Mouse (Mus musculus): ENCODE measurements at regions not wholly inside any gene's neighbourhood (a gene's known extent, or its start where the extent isn't known, plus 50 kb on each side); places are given as distances from the start of the nearest gene placed in this dataset.
A peak's percentile ranks its signal among the peaks of the same experiment; 100 is the strongest.

GRCm38 (mm10) chr5:148742158-148742835, 186.8 kb downstream of the Katnal1 start:
- no peak for DNase-seq (ENCODE audit: low spot score)
- Histone ChIP-seq H3K36me3 (ENCODE audit: control insufficient read depth, insufficient read depth, low read length) (no peaks in the 10 kb centered on the region), H3K27ac (ENCODE audit: low read depth, low read length) (no peak overlapping the region), H3K4me2 (no peak overlapping the region), H3K9me3 (ENCODE audit: control insufficient read depth, low read length) (no peaks in the 10 kb centered on the region; the same call in 1 of the 2 replicates), H3K4me1 (replicated peaks; ENCODE audit: control insufficient read depth, insufficient read depth, low read length) (peaks cover 12% of the 10 kb centered on the region), H3K9ac (ENCODE audit: low read depth, low read length) (no peak overlapping the region), H3K27me3 (replicated peaks; ENCODE audit: control insufficient read depth, insufficient read depth, low read length) (no peaks in the 10 kb centered on the region), H3K4me3 (ENCODE audit: low read depth, low read length) (no peak overlapping the region)
- no peak for ATAC-seq (replicated peaks; ENCODE audit: low FRiP score)
- WGBS: 87% methylated on average over 8 of the region's 8 CpGs

DNA sequence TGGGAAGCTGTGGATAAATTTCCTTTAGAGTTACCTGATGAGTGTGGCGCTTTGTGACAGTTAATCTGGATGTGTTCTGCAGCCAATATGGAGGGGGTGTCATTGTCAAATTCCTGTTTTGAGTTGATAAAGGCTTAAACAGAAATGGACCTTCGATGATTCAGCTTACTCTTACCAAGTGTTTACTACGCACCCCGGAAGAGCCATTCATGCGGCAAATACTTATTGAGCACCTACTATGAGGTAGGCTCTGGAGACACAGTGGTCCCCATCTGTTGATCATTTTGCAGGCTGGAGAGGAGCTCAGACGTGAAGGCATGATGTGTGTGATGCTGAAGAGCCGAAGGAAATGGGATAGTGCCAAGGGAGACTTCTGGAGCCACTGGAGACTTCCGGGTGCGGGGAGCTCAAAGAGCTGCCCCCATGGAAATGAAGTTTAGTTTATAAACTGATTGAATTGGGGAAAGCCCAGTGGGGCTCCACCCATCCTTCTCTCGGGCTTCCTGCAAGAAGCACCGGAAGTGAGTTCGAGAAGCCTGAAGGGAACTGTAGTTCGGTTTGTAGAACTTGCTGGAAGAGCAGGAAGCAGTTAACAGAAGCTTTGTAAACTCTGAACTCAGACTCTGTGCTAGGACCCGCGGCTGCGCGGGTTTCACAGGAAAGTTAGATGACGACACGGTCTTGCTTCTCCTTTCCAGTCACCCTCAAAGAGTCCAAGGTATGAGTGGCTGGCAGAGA, 187.7 kb downstream of the Katnal1 start:
- DNase-seq (ENCODE audit: low spot score) (no peak), ATAC-seq (replicated peaks; ENCODE audit: low FRiP score) (no peak)
- Histone ChIP-seq H3K9me3 (ENCODE audit: control insufficient read depth, low read length) (no peaks in the 10 kb centered on the region; the same call in 1 of the 2 replicates), H3K27ac (ENCODE audit: low read depth, low read length) (peak overlapping the region; percentile 28; the same call in 1 of the 2 replicates), H3K4me3 (ENCODE audit: low read depth, low read length) (no peak overlapping the region), H3K4me1 (replicated peaks; ENCODE audit: control insufficient read depth, insufficient read depth, low read length) (peaks cover 12% of the 10 kb centered on the region), H3K9ac (ENCODE audit: low read depth, low read length) (no peak overlapping the region), H3K4me2 (no peak overlapping the region), H3K36me3 (ENCODE audit: control insufficient read depth, insufficient read depth, low read length) (no peaks in the 10 kb centered on the region), H3K27me3 (replicated peaks; ENCODE audit: control insufficient read depth, insufficient read depth, low read length) (no peaks in the 10 kb centered on the region)
- WGBS: 83% methylated on average over 19 of the region's 19 CpGs

DNA sequence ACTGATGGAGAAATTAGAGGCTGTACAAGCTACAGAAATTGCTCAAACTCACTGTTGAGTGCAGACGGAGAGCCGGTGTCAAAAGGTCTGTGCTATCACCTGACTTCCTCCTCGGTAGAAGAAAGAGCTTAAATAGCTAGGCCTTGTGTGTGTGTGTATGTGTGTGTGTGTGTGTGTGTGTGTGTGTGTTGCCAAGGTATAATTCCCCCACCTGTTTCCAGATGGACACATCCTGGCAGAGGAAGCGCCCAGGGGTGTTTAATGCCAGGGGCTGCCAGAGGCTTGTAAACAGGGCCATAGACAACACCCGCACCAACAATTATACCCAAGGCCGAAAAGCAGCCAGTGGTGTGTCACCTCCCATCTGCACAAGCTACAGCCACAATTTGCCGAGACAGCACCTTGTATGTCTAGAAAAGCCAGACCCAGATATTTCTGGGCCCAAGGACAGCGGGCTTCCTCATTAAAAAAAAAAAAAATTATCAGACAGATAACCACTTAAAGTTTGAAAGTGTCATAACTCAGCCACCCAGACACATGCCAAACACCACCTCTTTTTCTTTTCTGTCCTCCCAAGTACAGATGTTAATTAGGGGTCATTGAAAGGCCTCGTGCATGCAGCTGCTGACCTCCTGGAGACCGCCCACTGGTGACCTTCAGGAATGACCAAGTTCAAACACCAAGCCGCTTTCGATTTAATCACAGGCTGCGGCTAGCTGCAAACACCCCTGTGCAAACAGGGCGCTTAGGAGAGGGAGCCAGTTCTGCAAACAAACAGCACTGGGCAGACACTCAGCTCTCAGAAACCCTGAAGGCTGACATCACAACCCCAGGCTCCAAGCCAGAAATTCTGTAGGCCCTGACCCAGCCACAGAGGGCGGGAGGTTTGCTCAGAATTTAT, 188.0 kb upstream of the Ubl3 start:
- Histone ChIP-seq H3K9me3 (ENCODE audit: control insufficient read depth, low read length) (no peaks in the 10 kb centered on the region; the same call in 1 of the 2 replicates), H3K4me2 (no peak overlapping the region), H3K36me3 (ENCODE audit: control insufficient read depth, insufficient read depth, low read length) (no peaks in the 10 kb centered on the region), H3K27ac (ENCODE audit: low read depth, low read length) (peak overlapping the region; percentile 52; the same call in 1 of the 2 replicates), H3K9ac (ENCODE audit: low read depth, low read length) (no peak overlapping the region), H3K27me3 (replicated peaks; ENCODE audit: control insufficient read depth, insufficient read depth, low read length) (no peaks in the 10 kb centered on the region), H3K4me3 (ENCODE audit: low read depth, low read length) (no peak overlapping the region), H3K4me1 (replicated peaks; ENCODE audit: control insufficient read depth, insufficient read depth, low read length) (peaks cover 12% of the 10 kb centered on the region)
- peak; percentile 66 for ATAC-seq (replicated peaks; ENCODE audit: low FRiP score)
- 57% methylated on average over 15 of the region's 15 CpGs for WGBS
- no peak for DNase-seq (ENCODE audit: low spot score)

DNA sequence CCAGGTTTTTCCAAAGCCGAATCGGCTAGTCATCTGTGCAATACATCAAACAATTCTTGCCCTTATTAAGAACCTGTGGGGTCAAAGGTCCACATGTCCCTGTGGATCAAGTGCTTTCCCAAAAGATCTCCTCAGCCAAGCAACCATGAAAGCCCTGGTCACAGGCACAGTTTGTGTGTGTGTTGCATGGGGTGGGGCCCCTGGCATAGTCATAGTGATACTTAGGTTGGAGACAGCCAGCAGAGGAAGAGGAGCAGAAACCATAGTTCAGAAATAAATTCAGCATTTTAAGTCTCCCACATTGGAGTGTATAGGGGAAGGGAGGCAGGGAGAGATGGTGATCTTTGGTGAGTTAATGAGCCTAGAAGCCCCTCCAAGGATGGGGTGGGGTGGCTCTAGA, 187.1 kb upstream of the Ubl3 start:
- DNase-seq (ENCODE audit: low spot score) (no peak), ATAC-seq (replicated peaks; ENCODE audit: low FRiP score) (no peak)
- Histone ChIP-seq H3K4me2 (no peak overlapping the region), H3K4me3 (ENCODE audit: low read depth, low read length) (no peak overlapping the region), H3K36me3 (ENCODE audit: control insufficient read depth, insufficient read depth, low read length) (no peaks in the 10 kb centered on the region), H3K27ac (ENCODE audit: low read depth, low read length) (no peak overlapping the region), H3K9me3 (ENCODE audit: control insufficient read depth, low read length) (no peaks in the 10 kb centered on the region; the same call in 1 of the 2 replicates), H3K4me1 (replicated peaks; ENCODE audit: control insufficient read depth, insufficient read depth, low read length) (peaks cover 12% of the 10 kb centered on the region), H3K9ac (ENCODE audit: low read depth, low read length) (no peak overlapping the region), H3K27me3 (replicated peaks; ENCODE audit: control insufficient read depth, insufficient read depth, low read length) (no peaks in the 10 kb centered on the region)
- 88% methylated on average over 2 of the region's 2 CpGs for WGBS

- Histone ChIP-seq H3K4me3 (ENCODE audit: low read depth, low read length) (no peak overlapping the region), H3K36me3 (ENCODE audit: control insufficient read depth, insufficient read depth, low read length) (no peaks in the 10 kb centered on the region), H3K27ac (ENCODE audit: low read depth, low read length) (no peak overlapping the region), H3K27me3 (replicated peaks; ENCODE audit: control insufficient read depth, insufficient read depth, low read length) (no peaks in the 10 kb centered on the region), H3K9ac (ENCODE audit: low read depth, low read length) (no peak overlapping the region), H3K4me2 (no peak overlapping the region), H3K9me3 (ENCODE audit: control insufficient read depth, low read length) (no peaks in the 10 kb centered on the region; the same call in 1 of the 2 replicates), H3K4me1 (replicated peaks; ENCODE audit: control insufficient read depth, insufficient read depth, low read length) (peaks cover 12% of the 10 kb centered on the region)
- 34% methylated on average over 3 of the region's 3 CpGs for WGBS
- no peak for DNase-seq (ENCODE audit: low spot score)
- peak; percentile 50; the same call in 1 of the 2 replicates for ATAC-seq (replicated peaks; ENCODE audit: low FRiP score)
These were observed 186.6 kb upstream of the Ubl3 start for GRCm38 (mm10) chr5:148739141-148739540.

DNA sequence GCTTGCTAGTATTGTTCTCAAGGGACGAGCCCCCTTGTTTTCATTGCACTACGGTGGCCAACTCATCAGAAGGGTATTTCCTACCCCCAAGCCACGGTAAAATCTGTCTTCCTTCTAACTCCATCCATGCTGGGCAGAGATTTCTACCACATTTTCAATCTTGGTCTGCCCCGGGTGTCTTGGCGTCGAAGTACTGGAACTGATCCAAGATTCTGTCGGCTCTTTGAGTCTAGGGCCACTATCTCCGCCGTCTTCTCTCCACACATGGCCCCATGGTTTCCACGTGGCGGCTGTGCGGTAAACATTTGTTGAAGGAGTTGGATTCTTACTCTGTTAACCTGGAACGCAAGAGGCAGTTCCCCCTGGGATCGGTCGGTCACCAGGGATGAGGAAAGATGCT, 177.0 kb upstream of the Ubl3 start:
- no peak overlapping the region for H3K27ac ChIP-seq (ENCODE audit: low read depth, low read length)
- H3K9ac ChIP-seq (ENCODE audit: low read depth, low read length): no peak overlapping the region
- H3K27me3 ChIP-seq (replicated peaks; ENCODE audit: control insufficient read depth, insufficient read depth, low read length): no peaks in the 10 kb centered on the region
- no peak overlapping the region for H3K4me2 ChIP-seq
- no peak overlapping the region for H3K4me3 ChIP-seq (ENCODE audit: low read depth, low read length)
- ATAC-seq (replicated peaks; ENCODE audit: low FRiP score): no peak
- 78% methylated on average over 15 of the region's 15 CpGs for WGBS
- H3K9me3 ChIP-seq (ENCODE audit: control insufficient read depth, low read length): no peaks in the 10 kb centered on the region; the same call in 1 of the 2 replicates
- DNase-seq (ENCODE audit: low spot score): no peak
- no peaks in the 10 kb centered on the region for H3K4me1 ChIP-seq (replicated peaks; ENCODE audit: control insufficient read depth, insufficient read depth, low read length)
- no peaks in the 10 kb centered on the region for H3K36me3 ChIP-seq (ENCODE audit: control insufficient read depth, insufficient read depth, low read length)

- no peak overlapping the region for H3K27ac ChIP-seq (ENCODE audit: low read depth, low read length)
- no peak overlapping the region for H3K4me2 ChIP-seq
- H3K4me3 ChIP-seq (ENCODE audit: low read depth, low read length): no peak overlapping the region
- peaks cover 3% of the 10 kb centered on the region; the same call in 1 of the 2 replicates for H3K4me1 ChIP-seq (replicated peaks; ENCODE audit: control insufficient read depth, insufficient read depth, low read length)
- H3K9ac ChIP-seq (ENCODE audit: low read depth, low read length): no peak overlapping the region
- no peak for ATAC-seq (replicated peaks; ENCODE audit: low FRiP score)
- H3K27me3 ChIP-seq (replicated peaks; ENCODE audit: control insufficient read depth, insufficient read depth, low read length): no peaks in the 10 kb centered on the region
- WGBS: 63% methylated on average over 1 of the region's 1 CpGs
- H3K36me3 ChIP-seq (ENCODE audit: control insufficient read depth, insufficient read depth, low read length): no peaks in the 10 kb centered on the region
- DNase-seq (ENCODE audit: low spot score): no peak
- no peaks in the 10 kb centered on the region; the same call in 1 of the 2 replicates for H3K9me3 ChIP-seq (ENCODE audit: control insufficient read depth, low read length)
These were observed 175.9 kb upstream of the Ubl3 start for GRCm38 (mm10) chr5:148728492-148728891.

DNA sequence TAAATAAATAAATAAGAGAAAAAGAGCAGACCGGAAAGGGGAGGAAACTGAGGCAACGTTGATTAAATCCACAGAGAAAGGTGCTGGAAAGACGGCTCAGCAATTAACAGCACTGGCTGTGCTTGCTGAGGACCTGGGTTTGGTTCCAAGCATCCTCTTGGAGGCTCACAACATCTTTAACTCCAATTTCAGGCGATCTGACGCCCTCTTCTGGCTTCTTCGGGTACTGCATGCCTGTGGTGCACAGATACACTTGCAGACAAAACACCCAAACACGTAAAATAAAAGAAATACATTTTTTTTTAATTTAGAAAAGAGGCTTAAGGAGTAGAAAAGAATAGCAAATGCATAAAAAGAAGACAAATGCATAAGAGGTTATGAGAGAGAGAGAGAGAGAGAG, 173.9 kb upstream of the Ubl3 start:
- H3K27ac ChIP-seq (ENCODE audit: low read depth, low read length): no peak overlapping the region
- H3K9ac ChIP-seq (ENCODE audit: low read depth, low read length): no peak overlapping the region

More for the DNA sequence above, 173.9 kb upstream of the Ubl3 start:
- no peak overlapping the region for H3K4me2 ChIP-seq
- 70% methylated on average over 7 of the region's 7 CpGs for WGBS
- H3K27me3 ChIP-seq (replicated peaks; ENCODE audit: control insufficient read depth, insufficient read depth, low read length): no peaks in the 10 kb centered on the region
- no peaks in the 10 kb centered on the region for H3K36me3 ChIP-seq (ENCODE audit: control insufficient read depth, insufficient read depth, low read length)
- no peak overlapping the region for H3K4me3 ChIP-seq (ENCODE audit: low read depth, low read length)
- H3K9me3 ChIP-seq (ENCODE audit: control insufficient read depth, low read length): no peaks in the 10 kb centered on the region; the same call in 1 of the 2 replicates
- DNase-seq (ENCODE audit: low spot score) (no peak), ATAC-seq (replicated peaks; ENCODE audit: low FRiP score) (no peak)
- H3K4me1 ChIP-seq (replicated peaks; ENCODE audit: control insufficient read depth, insufficient read depth, low read length): peaks cover 3% of the 10 kb centered on the region; the same call in 1 of the 2 replicates
